Mouse (Mus musculus): Measurements from ENCODE around the gene Stub1. TPM values are rescaled to one million over a fixed set of nuclear protein-coding genes. Genes with fewer than 3 reads are reported as not detected.

Gene Stub1
- total and polyA plus RNA-seq, 2 experiments: 50.4 to 94.4 TPM

- TF ChIP-seq POLR2A (IDR thresholded peaks at IDR 0.05; ENCODE audit: extremely low read depth, insufficient read depth, low read length) (no peak), CTCF (IDR thresholded peaks at IDR 0.05; ENCODE audit: low read depth, low read length) (no peak)
- 77% methylated on average over 17 of the region's 17 CpGs for WGBS
- Histone ChIP-seq H3K79me2 (ENCODE audit: control insufficient read depth, insufficient read depth, low read length) (peaks cover 11% of the 10 kb centered on the region), H3K27me3 (ENCODE audit: control insufficient read depth, insufficient read depth, low read length) (peaks cover 3% of the 10 kb centered on the region), H3K9ac (ENCODE audit: low read depth, low read length) (peak overlapping the region; percentile 64; the same call in 1 of the 2 replicates), H3K4me1 (ENCODE audit: control insufficient read depth, insufficient read depth, low read length) (peaks cover 13% of the 10 kb centered on the region), H3K4me3 (ENCODE audit: insufficient read depth, low read depth, low read length) (peak overlapping the region; percentile 58), H3K27ac (replicated peaks; ENCODE audit: insufficient read depth, low read depth, low read length) (no peak overlapping the region), H3K36me3 (ENCODE audit: control insufficient read depth, insufficient read depth, low read length) (no peaks in the 10 kb centered on the region)
- DNase-seq (ENCODE audit: extremely low read depth, low read depth, low spot score): no peak
Observed at GRCm38 (mm10) chr17:25824362-25825142, 8.7 kb downstream of the Stub1 start.

- peak; percentile 82 for DNase-seq (ENCODE audit: extremely low read depth, low read depth, low spot score)
- Histone ChIP-seq H3K27me3 (ENCODE audit: control insufficient read depth, insufficient read depth, low read length) (peaks cover 9% of the 10 kb centered on the region), H3K4me3 (ENCODE audit: insufficient read depth, low read depth, low read length) (peak within 1 kb of the TSS; percentile 58), H3K27ac (replicated peaks; ENCODE audit: insufficient read depth, low read depth, low read length) (no peak within 1 kb of the TSS), H3K9ac (ENCODE audit: low read depth, low read length) (peak within 1 kb of the TSS; percentile 64), H3K4me1 (ENCODE audit: control insufficient read depth, insufficient read depth, low read length) (peaks cover 10% of the 10 kb centered on the region), H3K36me3 (ENCODE audit: control insufficient read depth, insufficient read depth, low read length) (no peaks in the 10 kb centered on the region), H3K79me2 (ENCODE audit: control insufficient read depth, insufficient read depth, low read length) (peaks cover 11% of the 10 kb centered on the region)
- WGBS: under 1% methylated on average over 18 of the region's 18 CpGs
- TF ChIP-seq CTCF (IDR thresholded peaks at IDR 0.05; ENCODE audit: low read depth, low read length) (no peak), POLR2A (IDR thresholded peaks at IDR 0.05; ENCODE audit: extremely low read depth, insufficient read depth, low read length) (no peak)
Observed at GRCm38 (mm10) chr17:25823452-25823851, 9.8 kb downstream of the Stub1 start, which contains the start of gene Wdr24. Gene Wdr24, plus strand, starts transcription at chr17:25823627.

DNA sequence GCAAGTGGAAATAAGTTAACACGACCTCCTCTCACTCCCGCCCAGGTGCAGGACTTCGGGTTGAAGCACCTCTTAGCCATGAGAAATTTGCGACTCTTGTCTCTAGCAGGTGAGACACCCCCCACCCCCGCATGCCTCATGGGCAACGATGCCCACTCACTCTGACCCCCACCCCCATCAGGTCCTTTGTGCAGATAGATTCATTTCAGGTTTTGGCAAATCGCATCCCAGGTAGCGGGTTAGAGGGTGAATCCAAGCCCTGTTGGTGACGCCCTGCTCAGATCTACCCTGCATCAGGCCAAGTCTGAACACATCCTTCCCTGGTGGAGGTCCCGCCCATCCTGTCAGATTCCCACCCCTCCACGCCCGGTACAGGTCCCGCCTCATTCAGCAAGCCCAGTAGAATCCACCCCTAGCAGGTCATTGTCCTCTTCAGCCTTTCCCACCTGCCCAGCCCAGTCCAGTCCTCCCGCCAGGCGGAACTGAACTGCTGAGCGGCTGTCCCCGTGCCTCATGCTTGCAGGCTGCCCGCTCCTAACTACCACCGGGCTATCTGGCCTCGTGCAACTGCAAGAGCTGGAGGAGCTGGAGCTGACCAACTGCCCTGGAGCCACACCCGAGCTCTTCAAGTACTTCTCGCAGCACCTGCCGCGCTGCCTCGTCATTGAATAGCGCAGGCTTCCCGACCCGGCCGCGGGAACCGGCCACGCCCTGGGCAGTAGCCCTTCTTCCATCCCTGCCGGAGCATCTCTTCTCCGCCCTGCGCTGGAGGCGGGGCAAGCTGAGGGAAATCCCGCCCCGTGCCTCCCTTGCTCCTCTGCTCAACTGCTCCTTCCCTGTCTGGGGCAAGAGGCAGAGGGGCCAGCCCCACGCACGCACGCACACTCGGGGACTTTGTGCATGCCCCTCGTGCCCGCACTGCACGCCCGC lies 14.1 kb downstream of the Stub1 start:
- 8% methylated on average over 46 of the region's 46 CpGs for WGBS
- DNase-seq (ENCODE audit: extremely low read depth, low read depth, low spot score): peak; percentile 38
- peaks cover 5% of the 10 kb centered on the region for H3K79me2 ChIP-seq (ENCODE audit: control insufficient read depth, insufficient read depth, low read length)
- no peak overlapping the region for H3K9ac ChIP-seq (ENCODE audit: low read depth, low read length)
- no peak overlapping the region for H3K27ac ChIP-seq (replicated peaks; ENCODE audit: insufficient read depth, low read depth, low read length)
- peaks cover 2% of the 10 kb centered on the region for H3K4me1 ChIP-seq (ENCODE audit: control insufficient read depth, insufficient read depth, low read length)
- TF ChIP-seq CTCF (IDR thresholded peaks at IDR 0.05; ENCODE audit: low read depth, low read length) (no peak), POLR2A (IDR thresholded peaks at IDR 0.05; ENCODE audit: extremely low read depth, insufficient read depth, low read length) (no peak)
- peaks cover 12% of the 10 kb centered on the region for H3K27me3 ChIP-seq (ENCODE audit: control insufficient read depth, insufficient read depth, low read length)
- H3K4me3 ChIP-seq (ENCODE audit: insufficient read depth, low read depth, low read length): no peak overlapping the region
- no peaks in the 10 kb centered on the region for H3K36me3 ChIP-seq (ENCODE audit: control insufficient read depth, insufficient read depth, low read length)

DNA sequence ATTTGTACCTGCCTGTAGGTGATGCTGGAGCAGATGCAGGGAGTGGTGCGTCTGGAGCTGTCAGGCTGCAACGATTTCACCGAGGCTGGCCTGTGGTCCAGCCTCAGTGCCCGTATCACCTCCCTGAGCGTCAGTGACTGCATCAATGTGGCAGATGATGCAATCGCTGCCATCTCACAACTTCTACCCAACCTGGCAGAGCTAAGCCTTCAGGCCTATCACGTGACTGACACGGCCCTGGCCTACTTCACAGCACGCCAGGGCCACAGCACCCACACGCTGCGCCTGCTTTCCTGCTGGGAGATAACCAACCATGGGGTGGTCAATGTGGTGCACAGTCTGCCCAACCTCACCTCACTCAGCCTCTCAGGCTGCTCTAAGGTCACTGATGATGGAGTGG lies 15.5 kb downstream of the Stub1 start:
- no peak overlapping the region for H3K27ac ChIP-seq (replicated peaks; ENCODE audit: insufficient read depth, low read depth, low read length)
- no peaks in the 10 kb centered on the region for H3K79me2 ChIP-seq (ENCODE audit: control insufficient read depth, insufficient read depth, low read length)
- no peaks in the 10 kb centered on the region for H3K36me3 ChIP-seq (ENCODE audit: control insufficient read depth, insufficient read depth, low read length)
- DNase-seq (ENCODE audit: extremely low read depth, low read depth, low spot score): no peak
- H3K9ac ChIP-seq (ENCODE audit: low read depth, low read length): no peak overlapping the region
- H3K4me1 ChIP-seq (ENCODE audit: control insufficient read depth, insufficient read depth, low read length): no peaks in the 10 kb centered on the region
- peaks cover 12% of the 10 kb centered on the region for H3K27me3 ChIP-seq (ENCODE audit: control insufficient read depth, insufficient read depth, low read length)
- no peak for TF ChIP-seq POLR2A (IDR thresholded peaks at IDR 0.05; ENCODE audit: extremely low read depth, insufficient read depth, low read length)
- TF ChIP-seq CTCF (IDR thresholded peaks at IDR 0.05; ENCODE audit: low read depth, low read length): no peak
- H3K4me3 ChIP-seq (ENCODE audit: insufficient read depth, low read depth, low read length): no peak overlapping the region
- WGBS: 77% methylated on average over 11 of the region's 11 CpGs

DNA sequence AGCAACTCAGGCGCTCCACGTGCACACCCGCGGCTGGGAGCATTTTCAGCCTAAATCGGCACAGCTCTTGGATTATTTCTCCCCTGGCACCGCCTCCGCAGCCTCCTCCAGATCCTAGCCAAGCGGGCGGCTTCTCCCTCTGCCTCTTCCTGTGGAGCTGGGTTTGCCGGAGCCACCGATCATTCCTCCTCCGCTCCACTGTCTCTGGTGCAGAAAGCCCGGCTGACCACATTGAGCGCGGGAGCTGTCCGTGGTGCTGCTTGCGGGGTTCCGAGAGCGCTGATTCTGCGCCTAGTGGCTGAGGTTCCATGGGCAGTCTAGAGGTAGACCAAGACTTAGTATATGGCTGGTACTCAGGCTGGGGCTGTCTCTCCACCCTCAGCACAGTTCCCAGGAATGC lies 19.7 kb downstream of the Stub1 start:
- Histone ChIP-seq H3K27ac (replicated peaks; ENCODE audit: insufficient read depth, low read depth, low read length) (no peak overlapping the region), H3K4me3 (ENCODE audit: insufficient read depth, low read depth, low read length) (no peak overlapping the region), H3K79me2 (ENCODE audit: control insufficient read depth, insufficient read depth, low read length) (no peaks in the 10 kb centered on the region), H3K4me1 (ENCODE audit: control insufficient read depth, insufficient read depth, low read length) (peaks cover 3% of the 10 kb centered on the region; the same call in 1 of the 2 replicates), H3K9ac (ENCODE audit: low read depth, low read length) (no peak overlapping the region), H3K36me3 (ENCODE audit: control insufficient read depth, insufficient read depth, low read length) (no peaks in the 10 kb centered on the region), H3K27me3 (ENCODE audit: control insufficient read depth, insufficient read depth, low read length) (peaks cover 14% of the 10 kb centered on the region)
- no peak for DNase-seq (ENCODE audit: extremely low read depth, low read depth, low spot score)
- WGBS: 4% methylated on average over 20 of the region's 20 CpGs
- TF ChIP-seq CTCF (IDR thresholded peaks at IDR 0.05; ENCODE audit: low read depth, low read length) (peak; percentile 77), POLR2A (IDR thresholded peaks at IDR 0.05; ENCODE audit: extremely low read depth, insufficient read depth, low read length) (no peak)
